Mouse (Mus musculus) lung, adult 2 months (tissue): ENCODE measurements around the gene Cpsf6. TPM values are rescaled to one million over a fixed set of nuclear protein-coding genes. Genes with fewer than 3 reads are reported as not detected.

Experiments used
- DNase-seq: peaks from one replicate; pipeline ENCODE4 v3.0.0; 2022
- H3K4me1 ChIP-seq: fragments of 200-500 bp; 2 replicates; pipeline ENCODE4 v1.6.1; 2011; ENCODE audit warnings: low read length; ENCODE audit not compliant: control insufficient read depth, insufficient read depth
- H3K4me3 ChIP-seq: fragments of 200-500 bp; replicated peaks from 2 replicates; pipeline ENCODE3; 2011; ENCODE audit warnings: low read depth, mild to moderate bottlenecking, control low read depth, low read length; ENCODE audit errors: extremely low read depth
- CTCF ChIP-seq: fragments of 200-500 bp; IDR thresholded peaks from 2 replicates; pipeline ENCODE4 v1.5.1; 2011; ENCODE audit warnings: mild to moderate bottlenecking, low read length, control low read depth; ENCODE audit not compliant: insufficient read depth
- POLR2A ChIP-seq: fragments of 200-500 bp; IDR thresholded peaks from 2 replicates; pipeline ENCODE4 v1.6.1; 2011; ENCODE audit warnings: low read depth, mild to moderate bottlenecking, control low read depth, low read length, borderline replicate concordance; ENCODE audit errors: extremely low read depth
- WGBS: fragments of 180-500 bp; shearing (Covaris S2); methylation state at CpG from one replicate; pipeline ENCODE4 v1.1.7; 2018; 5-methylcytosine and 5-hydroxymethylcytosine counted together
- polyA plus RNA-seq: library from polyadenylated mRNA; depleted of rRNA; stranded (reverse); fragments of >200 nt; gene quantifications from 2 replicates; pipeline ENCODE4 v1.2.3, GENCODE M21; 2012

Cpsf6 gene
- polyA plus RNA-seq, 1 experiment = 51.7 TPM

DNA sequence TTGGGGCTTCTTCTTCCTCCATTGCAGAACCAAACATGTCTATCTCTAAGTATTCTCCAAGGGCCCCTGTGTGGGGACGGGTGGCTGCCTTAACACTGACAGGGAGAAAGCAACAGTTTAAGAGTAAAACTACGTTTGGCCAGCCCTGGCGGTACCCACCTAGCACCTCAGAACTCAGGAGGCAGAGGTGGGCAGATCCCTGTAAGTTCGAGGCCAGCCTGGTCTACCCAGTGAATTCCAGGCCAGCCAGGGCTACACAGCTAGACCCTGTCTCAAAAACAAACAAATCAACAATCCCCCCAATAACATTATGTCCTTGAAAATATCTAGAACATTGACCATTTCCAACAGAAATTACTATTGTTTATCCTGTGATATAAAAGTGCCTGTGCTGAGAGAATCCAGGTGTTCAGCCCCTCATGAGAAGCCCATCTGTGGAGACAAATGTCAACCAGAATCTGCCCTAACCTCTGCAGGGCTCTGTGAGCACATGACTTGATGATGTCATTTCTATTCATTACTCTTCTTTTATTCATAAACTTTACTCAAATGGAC is 28.0 kb upstream of the Cpsf6 start:
- no peak for TF ChIP-seq POLR2A
- no peak for TF ChIP-seq CTCF
- 82% methylated on average over 4 of the region's 4 CpGs for WGBS

DNA sequence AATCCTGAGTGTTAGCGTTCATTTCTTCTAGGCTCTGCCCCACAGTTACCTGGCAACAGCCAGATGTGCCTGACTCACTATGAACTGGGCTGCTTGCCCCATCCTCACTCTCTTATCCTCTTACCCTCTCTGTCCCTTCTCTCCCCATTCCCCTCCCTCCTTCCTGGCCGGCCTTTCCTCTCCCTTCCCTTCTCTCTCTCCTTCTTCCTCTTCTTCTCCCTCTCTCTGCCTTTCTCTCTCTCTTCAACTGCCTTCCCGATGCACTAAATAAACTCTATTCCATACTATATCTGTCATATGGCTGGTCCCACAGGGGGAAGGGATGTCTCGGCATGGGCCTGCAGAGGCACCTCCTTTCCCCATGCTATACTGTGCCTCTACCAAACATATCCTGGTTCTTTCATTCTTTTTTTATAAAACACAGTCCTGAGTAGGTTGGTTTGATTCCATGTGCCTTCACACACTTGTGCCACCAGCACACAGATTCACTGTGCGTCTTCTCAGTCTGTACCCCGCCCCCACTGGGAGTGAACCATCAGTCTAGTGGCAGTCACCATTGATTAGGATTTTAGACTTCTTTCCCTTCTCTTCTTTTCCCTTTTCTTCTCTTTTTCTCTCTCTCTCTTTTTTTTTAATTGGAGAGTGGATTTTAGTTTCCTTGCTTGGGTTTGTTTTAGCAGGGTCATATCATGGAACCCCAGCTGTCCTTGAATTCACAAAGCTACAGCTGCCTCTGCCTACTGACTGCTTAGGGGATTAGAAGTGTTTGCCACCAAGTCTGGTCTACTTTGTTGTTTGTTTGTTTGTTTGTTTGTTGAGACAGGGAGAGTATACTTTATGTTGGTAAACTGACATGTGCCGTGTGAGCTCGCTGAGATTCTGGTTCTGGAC is 27.3 kb upstream of the Cpsf6 start:
- Histone ChIP-seq H3K4me1 (no peaks in the 10 kb centered on the region), H3K4me3 (no peak overlapping the region)
- 93% methylated on average over 8 of the region's 8 CpGs for WGBS
- no peak for DNase-seq
- no peak for TF ChIP-seq POLR2A

More for the DNA sequence above, 28.0 kb upstream of the Cpsf6 start:
- H3K4me1 ChIP-seq = no peaks in the 10 kb centered on the region
- no peak overlapping the region for H3K4me3 ChIP-seq
- DNase-seq = no peak

DNA sequence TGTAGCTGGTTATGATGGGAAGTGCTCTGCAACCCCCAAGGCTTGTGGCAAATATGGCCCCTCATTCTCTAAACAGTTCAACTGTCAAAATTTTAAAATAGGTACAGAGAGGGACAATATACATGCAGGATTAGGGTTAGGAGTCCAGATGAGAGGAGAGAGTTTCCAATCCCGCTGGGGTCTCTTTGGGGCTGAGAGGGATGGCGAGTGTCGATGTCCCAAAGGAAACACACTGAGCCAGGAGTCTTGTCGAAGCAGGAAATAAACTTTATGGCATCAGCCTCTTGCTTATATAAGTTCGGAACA is 26.4 kb upstream of the Cpsf6 start:
- WGBS = 73% methylated on average over 5 of the region's 5 CpGs
- Histone ChIP-seq H3K4me3 (no peak overlapping the region), H3K4me1 (no peaks in the 10 kb centered on the region)
- TF ChIP-seq POLR2A (no peak), CTCF (no peak)
- DNase-seq = no peak

DNA sequence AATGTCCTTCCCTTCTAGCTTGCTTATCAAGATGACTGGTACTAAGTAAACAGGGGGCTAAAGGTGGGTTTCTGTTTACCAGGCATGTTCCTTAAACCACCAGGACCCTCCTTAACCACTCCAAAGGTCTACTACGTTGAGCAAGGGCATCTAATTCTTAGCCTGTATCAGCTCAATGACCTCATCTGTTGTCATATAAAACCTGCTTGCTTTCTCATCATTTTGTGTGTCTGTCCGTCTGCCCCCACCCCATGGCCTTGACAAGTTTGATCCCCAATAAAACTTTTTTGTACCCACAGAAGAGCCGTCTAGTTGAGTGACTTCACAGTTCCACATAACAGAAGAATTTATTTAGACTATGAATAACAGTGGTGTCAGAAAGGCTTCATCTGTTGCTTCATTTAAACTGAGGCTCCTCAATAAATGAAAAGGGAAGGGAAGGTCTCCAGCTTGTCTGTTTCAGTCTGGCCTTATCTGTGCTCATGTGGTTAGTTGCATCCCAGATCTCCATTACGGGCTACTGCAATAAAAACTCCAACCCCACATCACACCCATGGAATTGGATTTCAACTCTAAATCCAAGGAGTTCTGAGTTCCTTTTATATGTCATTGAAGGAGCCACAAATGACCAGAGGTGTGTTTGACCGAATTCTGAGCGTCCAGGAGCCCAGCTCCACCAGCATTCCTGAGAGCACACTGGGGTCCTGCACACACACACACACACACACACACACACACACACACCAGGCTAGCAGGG is 25.9 kb upstream of the Cpsf6 start:
- no peak overlapping the region for H3K4me3 ChIP-seq
- TF ChIP-seq CTCF (no peak), POLR2A (no peak)
- 77% methylated on average over 6 of the region's 6 CpGs for WGBS
- no peak for DNase-seq
- no peaks in the 10 kb centered on the region for H3K4me1 ChIP-seq

DNA sequence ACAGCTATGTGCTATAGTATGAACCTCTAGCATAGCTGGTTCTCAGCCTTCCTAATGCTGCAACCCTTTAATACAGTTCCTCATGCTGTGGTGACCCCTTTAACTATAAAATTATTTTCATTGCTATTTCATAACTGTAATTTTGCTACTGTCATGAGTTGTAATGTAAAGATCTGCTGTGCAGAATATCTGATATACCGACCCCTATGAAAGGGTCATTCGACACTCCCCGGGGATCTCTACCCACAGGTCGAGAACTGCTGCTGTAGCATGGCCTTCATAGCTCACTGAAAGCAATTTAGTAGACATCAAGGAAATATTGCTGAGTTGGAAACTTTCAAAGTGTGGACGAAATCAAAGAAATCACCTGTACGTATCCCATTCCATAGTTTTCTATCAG is 24.6 kb upstream of the Cpsf6 start:
- 92% methylated on average over 6 of the region's 6 CpGs for WGBS

DNA sequence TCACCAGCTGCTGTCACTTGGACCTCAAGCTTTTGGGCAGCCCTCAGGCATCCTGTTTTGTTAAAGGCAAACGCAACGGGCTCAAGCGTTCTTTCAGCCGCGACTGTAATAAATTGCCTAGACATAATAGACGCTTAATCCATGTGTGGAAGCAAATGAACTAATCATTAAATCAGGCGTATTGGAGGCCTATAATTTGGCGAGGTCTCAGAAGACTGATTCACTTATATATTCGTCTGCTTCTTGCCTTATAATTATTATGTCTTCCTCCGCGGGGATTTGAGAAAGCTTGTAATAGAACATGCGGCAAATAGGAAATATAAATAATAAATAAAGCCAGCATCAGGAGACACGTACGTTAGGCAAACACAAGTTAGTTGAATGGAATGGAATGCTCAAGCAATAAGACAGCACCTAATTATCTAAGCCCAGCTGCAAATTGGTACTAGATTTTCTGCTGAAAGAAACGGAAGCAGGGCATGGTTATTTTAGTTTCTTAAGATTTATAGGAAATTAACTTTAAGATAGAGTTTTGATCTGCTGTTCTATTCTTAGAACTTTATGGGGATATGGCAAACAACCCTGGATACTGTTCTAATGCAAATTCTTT is 23.6 kb upstream of the Cpsf6 start:
- 76% methylated on average over 15 of the region's 15 CpGs for WGBS

More for the DNA sequence above, 24.6 kb upstream of the Cpsf6 start:
- no peaks in the 10 kb centered on the region for H3K4me1 ChIP-seq
- no peak for DNase-seq
- TF ChIP-seq CTCF = no peak
- no peak for TF ChIP-seq POLR2A
- H3K4me3 ChIP-seq = no peak overlapping the region

DNA sequence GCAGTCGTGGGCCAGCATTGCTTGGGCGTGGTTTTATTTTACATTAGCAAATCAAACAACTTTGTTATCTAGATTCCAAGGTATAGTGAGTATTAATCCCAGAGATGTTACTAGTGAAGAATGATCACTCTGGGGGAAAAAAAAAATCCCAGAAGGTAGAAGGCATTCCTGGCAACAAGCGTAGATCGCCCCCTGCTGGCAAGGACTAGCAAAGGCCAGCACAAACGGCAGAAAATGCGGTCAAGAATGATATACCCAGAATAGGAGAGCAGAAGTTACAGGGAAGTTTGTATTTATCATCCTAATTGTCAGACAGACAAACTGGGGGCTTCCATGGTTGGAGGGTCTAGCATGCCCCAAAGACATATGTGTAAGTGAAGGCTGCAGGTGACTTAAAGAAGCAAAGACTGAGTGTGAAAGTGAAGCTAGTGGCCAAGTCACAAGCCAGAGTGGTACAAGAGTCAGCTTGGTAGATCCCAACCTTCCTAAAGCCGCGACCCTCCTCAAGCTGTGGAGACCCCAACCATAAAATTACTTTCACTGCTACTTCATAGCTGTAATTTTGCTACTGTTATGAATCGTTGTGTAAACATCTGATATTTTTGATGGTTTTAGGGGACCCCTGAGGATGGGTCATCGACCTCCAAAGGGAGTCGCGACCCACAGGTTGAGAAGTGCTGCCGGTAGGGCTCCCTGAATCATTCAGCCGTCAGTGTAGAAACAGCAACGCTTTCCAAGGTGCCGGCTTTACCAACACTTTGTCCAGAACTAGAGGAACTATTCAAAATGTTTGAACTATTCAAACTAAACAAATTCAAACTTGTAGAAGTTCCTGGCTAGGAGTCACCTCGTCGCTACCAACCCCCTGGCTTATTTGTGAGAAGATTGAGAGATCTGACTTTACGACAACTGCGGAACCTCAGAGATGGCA is 22.9 kb upstream of the Cpsf6 start:
- TF ChIP-seq CTCF (peak; percentile 86), POLR2A (no peak)
- 66% methylated on average over 20 of the region's 20 CpGs for WGBS
- peak; percentile 47 for DNase-seq
- H3K4me1 ChIP-seq = peaks cover 4% of the 10 kb centered on the region; the same call in 1 of the 2 replicates
- H3K4me3 ChIP-seq = no peak overlapping the region

More for the DNA sequence above, 23.6 kb upstream of the Cpsf6 start:
- no peak for TF ChIP-seq CTCF
- no peak for TF ChIP-seq POLR2A
- no peak for DNase-seq
- Histone ChIP-seq H3K4me1 (no peaks in the 10 kb centered on the region), H3K4me3 (no peak overlapping the region)

DNA sequence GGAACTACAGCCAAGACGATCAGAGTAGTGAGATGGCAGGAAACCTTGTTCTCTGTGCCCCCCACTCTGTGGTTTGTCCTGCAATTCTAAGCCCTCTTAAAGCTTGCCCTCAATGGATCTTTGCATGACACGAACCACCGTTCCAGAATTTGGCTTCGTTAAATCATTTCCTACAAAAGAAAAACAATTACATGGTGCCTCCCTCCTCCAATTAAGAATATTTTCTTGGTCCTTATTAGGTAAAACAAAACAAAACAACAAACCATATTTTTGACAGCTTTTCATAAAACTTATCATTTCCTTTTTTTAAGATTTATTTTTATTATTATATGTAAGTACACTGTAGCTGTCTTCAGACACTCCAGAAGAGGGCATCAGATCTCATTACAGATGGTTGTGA is 21.5 kb upstream of the Cpsf6 start:
- 79% methylated on average over 4 of the region's 4 CpGs for whole genome bisulfite sequencing
- DNase-seq = no peak
- no peak for TF ChIP-seq CTCF
- no peak for TF ChIP-seq POLR2A
- peaks cover 4% of the 10 kb centered on the region; the same call in 1 of the 2 replicates for H3K4me1 ChIP-seq
- no peak overlapping the region for H3K4me3 ChIP-seq

DNA sequence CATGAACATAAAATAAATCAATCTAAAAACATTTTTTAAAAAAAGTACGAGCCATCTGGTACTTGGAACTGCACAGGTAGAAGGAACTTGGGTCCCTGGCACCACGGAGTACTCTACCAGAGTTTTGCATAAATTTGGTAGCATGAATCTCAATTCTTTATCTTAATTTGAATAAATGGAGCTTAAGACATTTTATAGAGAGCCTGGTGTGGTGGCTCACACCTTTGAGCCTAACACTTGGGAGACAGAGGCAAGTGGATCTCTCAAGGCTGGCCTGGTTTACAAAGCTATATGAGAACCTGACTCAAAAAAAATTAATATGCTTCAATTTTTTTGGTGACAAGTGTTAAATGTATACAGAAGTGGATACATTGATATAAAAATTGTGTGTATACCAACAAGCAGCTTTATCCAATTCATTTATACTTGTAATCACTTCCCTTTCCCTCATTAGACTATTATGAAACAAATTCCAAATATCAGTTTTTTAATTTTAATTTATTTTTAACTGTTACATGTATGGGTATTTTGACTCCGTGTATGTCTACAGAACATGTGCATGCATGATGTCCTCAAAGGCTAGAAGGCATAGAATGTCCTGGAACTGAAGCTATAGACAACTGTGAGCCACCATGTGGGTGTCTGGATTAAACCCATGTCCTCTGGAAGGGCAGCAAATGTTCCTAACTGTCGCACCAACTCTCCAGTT is 20.6 kb upstream of the Cpsf6 start:
- DNase-seq = no peak
- 86% methylated on average over 4 of the region's 4 CpGs for WGBS
- no peak overlapping the region for H3K4me3 ChIP-seq
- TF ChIP-seq POLR2A (no peak), CTCF (no peak)
- peaks cover 4% of the 10 kb centered on the region; the same call in 1 of the 2 replicates for H3K4me1 ChIP-seq
